Mouse (Mus musculus) left cerebral cortex, postnatal 25 days (tissue): ENCODE data around the gene Lyrm1. TPM values are rescaled to one million over a fixed set of nuclear protein-coding genes. Genes with fewer than 3 reads are reported as not detected.

Experiments used
- DNase-seq, 2 experiments: peaks; one replicate each; pipeline ENCODE4 v3.0.0; 2022; ENCODE audit warnings: low spot score in 2 of 2, mixed read lengths in 1 of 2
- intact Hi-C: fragments of 180-260 bp; cut with DNase I; formaldehyde crosslinking; loops from one replicate; pipeline ENCODE4 v1.15.1; 2025
- total RNA-seq, 2 experiments: library from RNA; stranded (reverse); gene quantifications; 2 replicates each; pipeline ENCODE4 v1.2.3; 2021

Lyrm1 gene
- total RNA-seq, 2 experiments from 2014 or later: 11.6 to 12.1 TPM

GRCm38 (mm10) chr7:119959091-119959490, 63.4 kb downstream of the Lyrm1 start:
- no peak for DNase-seq
- intact Hi-C loops: no loop called here

- DNase-seq: no peak
- intact Hi-C loops: no loop called here
Measured at GRCm38 (mm10) chr7:119959491-119959890, 63.8 kb downstream of the Lyrm1 start.

GRCm38 (mm10) chr7:119960006-119960405, 64.3 kb downstream of the Lyrm1 start:
- intact Hi-C loops: no loop called here
- DNase-seq: peak in 1 of 2 experiments; percentile 20

- DNase-seq: no peak
- intact Hi-C loops: no loop called here
Measured at GRCm38 (mm10) chr7:119960546-119960945, 64.9 kb downstream of the Lyrm1 start.

GRCm38 (mm10) chr7:119961107-119961506, 65.4 kb downstream of the Lyrm1 start:
- intact Hi-C loops: no loop called here
- DNase-seq: no peak

- DNase-seq: no peak
- intact Hi-C loops: no loop called here
Measured at GRCm38 (mm10) chr7:119965205-119965604, 69.5 kb downstream of the Lyrm1 start.

GRCm38 (mm10) chr7:119965651-119966395, 70.2 kb downstream of the Lyrm1 start:
- intact Hi-C loops: no loop called here

GRCm38 (mm10) chr7:119969320-119969719, 73.7 kb downstream of the Lyrm1 start:
- DNase-seq: no peak
- intact Hi-C loops: no loop called here

More at GRCm38 (mm10) chr7:119965651-119966395, 70.2 kb downstream of the Lyrm1 start:
- DNase-seq: no peak

GRCm38 (mm10) chr7:119974214-119974613, 78.6 kb downstream of the Lyrm1 start:
- peak in 1 of 2 experiments; percentile 34 for DNase-seq
- intact Hi-C loops: no loop called here

- DNase-seq: no peak
- intact Hi-C loops: no loop called here
Measured at GRCm38 (mm10) chr7:119976256-119976655, 80.6 kb downstream of the Lyrm1 start.

- intact Hi-C loops: no loop called here
- DNase-seq: no peak
Measured at GRCm38 (mm10) chr7:119977574-119977973, 81.9 kb downstream of the Lyrm1 start.

GRCm38 (mm10) chr7:119978576-119978975, 82.9 kb downstream of the Lyrm1 start:
- intact Hi-C loops: no loop called here

GRCm38 (mm10) chr7:119980170-119980569, 84.5 kb downstream of the Lyrm1 start:
- DNase-seq: no peak

More at GRCm38 (mm10) chr7:119978576-119978975, 82.9 kb downstream of the Lyrm1 start:
- no peak for DNase-seq

GRCm38 (mm10) chr7:119985279-119985912, 89.7 kb downstream of the Lyrm1 start:
- intact Hi-C loops: no loop called here
- DNase-seq: peak; percentile 23 to 24

More at GRCm38 (mm10) chr7:119980170-119980569, 84.5 kb downstream of the Lyrm1 start:
- intact Hi-C loops: no loop called here

GRCm38 (mm10) chr7:119997066-119997465, 101.4 kb downstream of the Lyrm1 start:
- intact Hi-C loops: no loop called here
- DNase-seq: no peak

Other genes starting within 250 kb of the Lyrm1 start
- not detected for gene Acsm4, start 205.8 kb upstream of the Lyrm1 start, total RNA-seq
- gene Thumpd1, start 175.1 kb upstream of the Lyrm1 start, total RNA-seq: 10 to 100 TPM; 41.4 to 44.5 TPM
- not detected for gene Acsm3, start 134.9 kb upstream of the Lyrm1 start, total RNA-seq
- 1 to 10 TPM in 1 of 2 experiments, under 1 TPM in 1; 0.55 to 2.2 TPM for gene Rexo5, start 101.9 kb upstream of the Lyrm1 start, total RNA-seq
- gene Eri2, start 101.8 kb upstream of the Lyrm1 start, total RNA-seq: 1 to 10 TPM; 7.7 to 8.4 TPM
- gene Dcun1d3, start 437 bp downstream of the Lyrm1 start, total RNA-seq: 10 to 100 TPM; 29.8 to 35.6 TPM
- gene Dnah3, start 199.4 kb downstream of the Lyrm1 start, total RNA-seq: under 1 TPM; 0.09 to 0.14 TPM
- gene Tmem159, start 206.5 kb downstream of the Lyrm1 start, total RNA-seq: 10 to 100 TPM; 11.4 to 12.6 TPM
- not detected for gene Zp2, start 249.4 kb downstream of the Lyrm1 start, total RNA-seq